Mouse (Mus musculus) heart, embryonic 16.5 days (tissue): ENCODE data around the gene Stk25. TPM values are rescaled to one million over a fixed set of nuclear protein-coding genes. Genes with fewer than 3 reads are reported as not detected.

ENCODE experiments used
- ATAC-seq: fragments of 200-750 bp; cut with Nextera tagmentation; replicated peaks from 2 replicates; pipeline ENCODE4 v1.8.0; 2017; ENCODE audit warnings: moderate number of reproducible peaks; ENCODE audit not compliant: insufficient read depth, low FRiP score; ENCODE audit errors: extremely low read depth
- H3K27ac ChIP-seq: fragments of 300-500 bp; sonication (generic); 2 replicates; pipeline ENCODE4 v1.5.1; 2014; ENCODE audit warnings: mild to moderate bottlenecking, low read length, control low read depth, moderate library complexity
- H3K27me3 ChIP-seq: fragments of 300-500 bp; sonication (generic); 2 replicates; pipeline ENCODE4 v1.6.1; 2014; ENCODE audit warnings: low read length, mixed read lengths; ENCODE audit not compliant: control insufficient read depth, insufficient read depth
- H3K36me3 ChIP-seq: fragments of 300-500 bp; sonication (generic); 2 replicates; pipeline ENCODE4 v1.6.1; 2014; ENCODE audit not compliant: control insufficient read depth, insufficient read depth
- H3K4me1 ChIP-seq: fragments of 300-500 bp; sonication (generic); 2 replicates; pipeline ENCODE4 v1.6.1; 2014; ENCODE audit warnings: low read length, mixed read lengths; ENCODE audit not compliant: control insufficient read depth, insufficient read depth
- H3K4me2 ChIP-seq: fragments of 300-500 bp; sonication (generic); 2 replicates; pipeline ENCODE4 v1.6.1; 2014; ENCODE audit warnings: low read depth, mild to moderate bottlenecking, control low read depth, low read length
- H3K4me3 ChIP-seq: fragments of 300-500 bp; sonication (generic); 2 replicates; pipeline ENCODE4 v1.5.1; 2014; ENCODE audit warnings: mild to moderate bottlenecking, control low read depth, low read length
- H3K9ac ChIP-seq: fragments of 300-500 bp; sonication (generic); 2 replicates; pipeline ENCODE4 v1.6.1; 2014; ENCODE audit warnings: low read length, control low read depth
- H3K9me3 ChIP-seq: fragments of 300-500 bp; sonication (generic); replicated peaks from 2 replicates; pipeline ENCODE4 v1.6.1; 2016; ENCODE audit warnings: low read length; ENCODE audit not compliant: control insufficient read depth
- WGBS: fragments of 180-500 bp; shearing (Covaris S2); extraction: QIAGEN DNeasy Blood & Tissue Kit; methylation state at CpG from one replicate; pipeline ENCODE4 v1.1.7; 2014; 5-methylcytosine and 5-hydroxymethylcytosine counted together
- polyA plus RNA-seq: library from polyadenylated mRNA; unstranded; fragments of >200 nt; fragmentation: Nextera tagmentation; extraction: Ambion mirVana; gene quantifications from 2 replicates; pipeline ENCODE4 v1.2.1, GENCODE M21; 2015

The Stk25 gene
- polyA plus RNA-seq, 1 experiment from 2014 or later: 158 TPM

DNA sequence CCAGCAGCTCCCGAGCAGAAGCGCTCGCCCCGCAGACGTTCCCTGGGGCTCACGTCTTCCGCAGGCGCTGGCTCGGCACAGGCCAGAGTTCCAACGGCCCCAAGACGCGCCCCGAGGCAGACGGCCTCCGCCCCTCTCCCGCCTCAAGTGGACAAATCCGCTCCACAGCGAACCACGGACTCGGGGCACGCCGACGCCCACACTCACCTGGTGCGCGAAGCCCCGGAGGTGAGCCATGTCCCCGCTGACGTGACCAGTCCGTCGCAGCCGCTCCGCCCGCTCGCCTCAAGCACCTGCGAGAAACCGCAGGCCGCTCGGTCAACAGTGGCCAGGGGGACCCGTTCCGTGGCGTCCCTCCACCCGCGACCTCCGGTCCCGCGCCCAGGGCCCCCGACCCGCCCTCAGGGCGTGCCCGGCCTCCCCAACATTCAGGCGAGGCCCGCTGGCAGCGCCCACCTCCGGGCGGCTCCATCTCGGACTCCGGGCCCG, 23.3 kb downstream of the Stk25 start:
- WGBS: under 1% methylated on average over 57 of the region's 58 CpGs
- H3K27ac ChIP-seq: peak overlapping the region; percentile 93
- peak overlapping the region; percentile 97 for H3K9ac ChIP-seq
- H3K27me3 ChIP-seq: no peaks in the 10 kb centered on the region
- peak; percentile 21 for ATAC-seq
- H3K4me1 ChIP-seq: peaks cover 22% of the 10 kb centered on the region
- H3K4me3 ChIP-seq: peak overlapping the region; percentile 93
- 0 out of 2 replicates have a peak, but pooled peaks cover 5% of the 10 kb centered on the region for H3K36me3 ChIP-seq
- H3K9me3 ChIP-seq: no peaks in the 10 kb centered on the region
- peak overlapping the region; percentile 91 for H3K4me2 ChIP-seq

GRCm38 (mm10) chr1:93634481-93634891, 24.0 kb downstream of the Stk25 start:
- Histone ChIP-seq H3K9ac (peak overlapping the region; percentile 97), H3K4me3 (peak overlapping the region; percentile 93), H3K4me2 (peak overlapping the region; percentile 91), H3K36me3 (0 out of 2 replicates have a peak, but pooled peaks cover 5% of the 10 kb centered on the region), H3K27ac (peak overlapping the region; percentile 93), H3K9me3 (no peaks in the 10 kb centered on the region), H3K27me3 (no peaks in the 10 kb centered on the region), H3K4me1 (peaks cover 22% of the 10 kb centered on the region)
- 3% methylated on average over 6 of the region's 6 CpGs for WGBS
- no peak for ATAC-seq

DNA sequence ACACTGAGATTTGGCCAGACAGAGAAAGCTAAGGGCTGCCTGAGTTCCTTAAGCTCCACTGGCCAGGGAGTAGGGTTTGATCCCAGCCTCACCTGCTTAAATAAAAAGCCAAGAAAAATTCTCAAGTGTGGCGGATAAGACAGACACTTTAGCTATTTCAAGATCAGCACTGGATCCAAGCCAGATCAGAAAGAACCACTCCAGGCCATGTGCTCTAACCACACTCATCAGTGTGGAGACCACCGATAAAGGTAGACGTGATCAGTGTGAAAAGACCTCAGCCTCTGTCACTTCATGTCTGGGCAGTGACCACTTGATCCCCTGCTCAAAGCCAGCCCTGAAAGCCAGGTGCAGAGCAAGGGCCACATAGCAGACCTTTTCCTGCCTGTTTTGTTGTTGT, 25.7 kb downstream of the Stk25 start:
- no peak overlapping the region for H3K4me2 ChIP-seq
- H3K36me3 ChIP-seq: peaks cover 19% of the 10 kb centered on the region
- ATAC-seq: no peak
- H3K27ac ChIP-seq: no peak overlapping the region
- no peaks in the 10 kb centered on the region for H3K27me3 ChIP-seq
- no peaks in the 10 kb centered on the region for H3K9me3 ChIP-seq
- 62% methylated on average over 3 of the region's 3 CpGs for WGBS
- no peak overlapping the region for H3K9ac ChIP-seq
- H3K4me1 ChIP-seq: peaks cover 22% of the 10 kb centered on the region
- H3K4me3 ChIP-seq: no peak overlapping the region

- no peak overlapping the region for H3K4me2 ChIP-seq
- H3K9me3 ChIP-seq: no peaks in the 10 kb centered on the region
- H3K27me3 ChIP-seq: no peaks in the 10 kb centered on the region
- no peak overlapping the region for H3K4me3 ChIP-seq
- peaks cover 22% of the 10 kb centered on the region for H3K4me1 ChIP-seq
- H3K9ac ChIP-seq: no peak overlapping the region
- peaks cover 36% of the 10 kb centered on the region for H3K36me3 ChIP-seq
- H3K27ac ChIP-seq: no peak overlapping the region
- WGBS: 81% methylated on average over 3 of the region's 3 CpGs
- no peak for ATAC-seq
Measured at GRCm38 (mm10) chr1:93630796-93631195, 27.7 kb downstream of the Stk25 start.

DNA sequence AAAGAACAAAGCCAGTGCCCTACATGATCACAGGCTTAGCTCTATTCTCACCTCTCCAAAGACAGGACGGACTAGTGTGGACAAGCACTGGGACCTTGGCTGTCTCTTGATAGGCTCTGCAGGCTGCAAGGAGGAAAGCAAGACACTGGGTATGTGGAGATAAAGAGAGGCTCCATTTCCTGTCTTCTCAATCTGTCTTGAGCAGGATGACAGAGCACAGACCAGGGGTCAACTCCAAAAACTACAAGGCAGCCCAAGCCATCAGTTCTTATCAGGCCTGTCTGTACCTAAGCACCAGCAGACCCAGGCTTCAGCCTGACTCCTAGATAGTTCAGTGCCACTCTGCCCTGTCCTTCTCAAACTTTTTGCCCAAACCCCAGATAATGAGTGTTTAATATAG, 34.0 kb downstream of the Stk25 start:
- Histone ChIP-seq H3K27ac (no peak overlapping the region), H3K4me1 (no peaks in the 10 kb centered on the region), H3K36me3 (peaks cover 74% of the 10 kb centered on the region), H3K4me2 (no peak overlapping the region), H3K4me3 (no peak overlapping the region), H3K9me3 (no peaks in the 10 kb centered on the region), H3K27me3 (no peaks in the 10 kb centered on the region), H3K9ac (no peak overlapping the region)
- WGBS: 44% methylated on average over 1 of the region's 1 CpGs
- no peak for ATAC-seq

DNA sequence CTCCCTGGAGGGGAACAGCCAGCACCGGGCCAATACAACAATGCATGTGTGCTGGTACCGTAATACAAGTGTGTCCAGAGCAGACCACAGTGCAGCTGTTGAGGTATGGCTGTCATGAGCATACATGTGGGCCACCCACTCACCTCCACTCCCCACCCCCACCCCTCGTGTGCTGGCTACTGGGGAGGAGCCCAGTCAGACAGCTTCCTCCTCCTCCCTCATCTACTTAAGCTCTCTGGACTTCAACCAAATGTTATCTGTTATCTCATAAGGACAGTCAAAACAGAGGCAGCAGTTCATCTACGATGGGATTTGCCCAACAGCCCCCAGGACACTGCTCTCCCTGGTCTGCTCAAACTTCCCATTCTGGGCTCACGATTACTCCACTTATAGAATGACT, 39.5 kb downstream of the Stk25 start:
- no peaks in the 10 kb centered on the region for H3K4me1 ChIP-seq
- ATAC-seq: no peak
- WGBS: 58% methylated on average over 5 of the region's 5 CpGs
- no peak overlapping the region for H3K27ac ChIP-seq
- no peaks in the 10 kb centered on the region for H3K27me3 ChIP-seq
- H3K36me3 ChIP-seq: peaks cover 26% of the 10 kb centered on the region
- no peak overlapping the region for H3K9ac ChIP-seq
- no peak overlapping the region for H3K4me3 ChIP-seq
- no peak overlapping the region for H3K4me2 ChIP-seq
- no peaks in the 10 kb centered on the region for H3K9me3 ChIP-seq

DNA sequence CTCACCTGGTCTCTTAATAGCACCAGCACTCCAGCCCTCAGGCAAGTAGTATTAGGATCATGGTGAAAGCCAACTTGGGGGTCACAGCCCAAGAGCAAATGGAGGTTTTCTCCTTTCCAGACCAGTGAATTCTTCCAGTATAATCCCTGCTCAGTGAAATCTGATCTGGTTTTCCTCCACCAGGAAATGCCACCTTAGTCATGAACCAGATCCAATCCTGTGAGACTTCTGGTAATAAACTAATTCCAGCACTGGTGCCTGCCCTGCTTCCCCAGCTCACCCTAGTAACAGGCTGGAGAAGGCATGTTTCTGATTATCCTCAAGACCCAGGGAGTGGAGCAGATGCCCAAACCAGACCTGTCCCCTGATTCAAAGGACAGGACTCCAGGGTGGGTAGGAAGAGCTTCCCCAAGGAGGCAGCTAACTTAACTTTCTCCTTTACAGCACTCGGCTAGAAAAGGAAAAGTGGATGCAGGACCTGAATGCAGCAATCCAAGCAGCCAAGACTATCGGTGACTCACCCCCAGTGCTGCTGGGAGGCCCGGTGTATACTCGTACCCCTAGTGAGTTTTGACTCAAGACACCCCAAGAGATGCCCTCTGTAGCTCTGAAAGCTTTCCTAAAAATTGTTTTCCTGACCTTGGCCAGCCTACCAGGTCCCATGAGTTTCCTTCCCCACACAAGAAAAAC, 40.3 kb downstream of the Stk25 start:
- 90% methylated on average over 4 of the region's 4 CpGs for WGBS
- no peaks in the 10 kb centered on the region for H3K4me1 ChIP-seq
- ATAC-seq: no peak

DNA sequence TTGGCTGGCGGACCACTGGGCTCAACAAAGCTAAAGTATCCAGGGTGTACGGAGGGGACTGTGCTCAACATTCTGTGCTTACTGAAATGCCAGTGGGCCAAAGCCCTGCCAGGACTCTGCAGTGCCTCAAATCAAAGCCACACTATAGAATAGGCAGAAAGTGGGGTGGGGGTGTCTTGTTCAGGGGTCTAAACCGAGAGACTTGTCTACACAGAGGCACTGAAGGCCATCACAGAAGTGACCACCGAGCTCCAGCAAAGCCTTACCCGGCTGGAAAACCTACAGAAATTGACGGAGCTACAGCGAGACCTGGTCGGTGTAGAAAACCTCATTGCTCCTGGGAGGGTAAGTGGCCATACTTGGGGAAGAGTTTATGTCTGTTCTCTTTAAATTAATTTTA, 48.7 kb downstream of the Stk25 start:
- H3K27ac ChIP-seq: no peak overlapping the region
- H3K9ac ChIP-seq: no peak overlapping the region
- H3K4me1 ChIP-seq: no peaks in the 10 kb centered on the region
- H3K9me3 ChIP-seq: no peaks in the 10 kb centered on the region
- H3K4me3 ChIP-seq: no peak overlapping the region
- WGBS: 82% methylated on average over 8 of the region's 8 CpGs
- no peaks in the 10 kb centered on the region for H3K27me3 ChIP-seq
- ATAC-seq: no peak
- H3K36me3 ChIP-seq: no peaks in the 10 kb centered on the region
- no peak overlapping the region for H3K4me2 ChIP-seq

More for the DNA sequence above, 40.3 kb downstream of the Stk25 start:
- Histone ChIP-seq H3K27ac (no peak overlapping the region), H3K27me3 (no peaks in the 10 kb centered on the region), H3K9me3 (no peaks in the 10 kb centered on the region), H3K36me3 (peaks cover 19% of the 10 kb centered on the region), H3K4me3 (no peak overlapping the region), H3K4me2 (no peak overlapping the region), H3K9ac (no peak overlapping the region)

- H3K9ac ChIP-seq: no peak overlapping the region
- H3K9me3 ChIP-seq: no peaks in the 10 kb centered on the region
- H3K27me3 ChIP-seq: no peaks in the 10 kb centered on the region
- no peak overlapping the region for H3K4me2 ChIP-seq
- H3K4me3 ChIP-seq: no peak overlapping the region
- H3K36me3 ChIP-seq: no peaks in the 10 kb centered on the region
- no peak for ATAC-seq
- 62% methylated on average over 4 of the region's 4 CpGs for WGBS
- H3K27ac ChIP-seq: no peak overlapping the region
- H3K4me1 ChIP-seq: no peaks in the 10 kb centered on the region
Measured at GRCm38 (mm10) chr1:93608696-93609245, 49.7 kb downstream of the Stk25 start.
